Mouse (Mus musculus) liver, embryonic 11.5 days (tissue): ENCODE results near the gene Nsl1. TPM values are rescaled to one million over a fixed set of nuclear protein-coding genes. Genes with fewer than 3 reads are reported as not detected.
"Not testable (repeated sequence)": the region's sequence is repeated elsewhere in the genome, so short reads cannot be mapped to it uniquely, and the experiment has no call there.

ENCODE experiments used
- ATAC-seq: fragments of 200-750 bp; cut with Nextera tagmentation; replicated peaks from 2 replicates; pipeline ENCODE4 v1.8.0; 2017; ENCODE audit warnings: moderate number of reproducible peaks, mild to moderate bottlenecking, moderate TSS enrichment, moderate library complexity; ENCODE audit not compliant: low FRiP score
- DNase-seq: peaks from one replicate; pipeline ENCODE4 v3.0.0-alpha.2; 2017; ENCODE audit warnings: low spot score
- H3K27ac ChIP-seq: fragments of 300-500 bp; sonication (generic); 2 replicates; pipeline ENCODE4 v1.5.1; 2014; ENCODE audit warnings: mild to moderate bottlenecking, low read depth, low read length, control low read depth
- H3K27me3 ChIP-seq: fragments of 300-500 bp; sonication (generic); replicated peaks from 2 replicates; pipeline ENCODE4 v1.6.1; 2014; ENCODE audit warnings: low read length, mixed read lengths; ENCODE audit not compliant: control insufficient read depth, insufficient read depth
- H3K36me3 ChIP-seq: fragments of 300-500 bp; sonication (generic); 2 replicates; pipeline ENCODE4 v1.6.1; 2014; ENCODE audit warnings: mild to moderate bottlenecking, low read length, moderate library complexity, mixed read lengths; ENCODE audit not compliant: control insufficient read depth, insufficient read depth
- H3K4me1 ChIP-seq: fragments of 300-500 bp; sonication (generic); replicated peaks from 2 replicates; pipeline ENCODE4 v1.6.1; 2014; ENCODE audit warnings: low read length, mixed read lengths; ENCODE audit not compliant: control insufficient read depth, insufficient read depth
- H3K4me2 ChIP-seq: fragments of 300-500 bp; sonication (generic); 2 replicates; pipeline ENCODE4 v1.6.1; 2014; ENCODE audit warnings: mild to moderate bottlenecking, control low read depth, moderate library complexity
- H3K4me3 ChIP-seq: fragments of 300-500 bp; sonication (generic); 2 replicates; pipeline ENCODE4 v1.5.1; 2014; ENCODE audit warnings: low read depth, low read length, control low read depth
- H3K9ac ChIP-seq: fragments of 300-500 bp; sonication (generic); 2 replicates; pipeline ENCODE4 v1.6.1; 2014; ENCODE audit warnings: low read depth, low read length, control low read depth
- H3K9me3 ChIP-seq: fragments of 300-500 bp; sonication (generic); 2 replicates; pipeline ENCODE4 v1.6.1; 2016; ENCODE audit warnings: low read length, inconsistent platforms, mixed read lengths; ENCODE audit not compliant: control insufficient read depth
- WGBS: fragments of 180-500 bp; shearing (Covaris S2); extraction: QIAGEN DNeasy Blood & Tissue Kit; methylation state at CpG from one replicate; pipeline ENCODE4 v1.1.7; 2014; 5-methylcytosine and 5-hydroxymethylcytosine counted together
- polyA plus RNA-seq: library from polyadenylated mRNA; unstranded; fragments of >200 nt; fragmentation: Nextera tagmentation; extraction: Ambion mirVana; gene quantifications from 2 replicates; pipeline ENCODE4 v1.2.1, GENCODE M21; 2014

Nsl1 gene
- polyA plus RNA-seq, 1 experiment from 2014 or later: 30.7 TPM

- Histone ChIP-seq H3K27ac (peak within 1 kb of the TSS; percentile 82), H3K9ac (peak within 1 kb of the TSS; percentile 88), H3K36me3 (peaks cover 5% of the 10 kb centered on the region; the same call in 1 of the 2 replicates), H3K4me1 (peaks cover 8% of the 10 kb centered on the region), H3K27me3 (no peaks in the 10 kb centered on the region), H3K4me3 (peak within 1 kb of the TSS; percentile 79), H3K4me2 (peak within 1 kb of the TSS; percentile 100), H3K9me3 (no peaks in the 10 kb centered on the region)
- WGBS: under 1% methylated on average over 50 of the region's 50 CpGs
- ATAC-seq (peak; percentile 99), DNase-seq (peak; percentile 96)
Observed at GRCm38 (mm10) chr1:191026021-191026713, 36.6 kb upstream of the Nsl1 start, which contains the start of gene Flvcr1. TSS of gene Flvcr1 (minus strand) at chr1:191026158.

GRCm38 (mm10) chr1:191030182-191030581 is 32.6 kb upstream of the Nsl1 start:
- Histone ChIP-seq H3K9ac (no peak overlapping the region), H3K27me3 (no peaks in the 10 kb centered on the region), H3K4me3 (no peak overlapping the region), H3K36me3 (no peaks in the 10 kb centered on the region), H3K4me1 (peaks cover 4% of the 10 kb centered on the region), H3K9me3 (no peaks in the 10 kb centered on the region), H3K27ac (no peak overlapping the region), H3K4me2 (no peak overlapping the region)
- WGBS: 71% methylated on average over 10 of the region's 10 CpGs
- no peak for DNase-seq
- ATAC-seq: no peak

GRCm38 (mm10) chr1:191030922-191031425 is 31.8 kb upstream of the Nsl1 start:
- 60% methylated on average over 6 of the region's 6 CpGs for WGBS
- H3K36me3 ChIP-seq, H3K9me3 ChIP-seq, H3K27ac ChIP-seq, DNase-seq, H3K4me3 ChIP-seq, H3K4me2 ChIP-seq, H3K27me3 ChIP-seq, H3K9ac ChIP-seq, ATAC-seq, H3K4me1 ChIP-seq: not testable (repeated sequence)

GRCm38 (mm10) chr1:191035649-191036048 is 27.2 kb upstream of the Nsl1 start:
- Histone ChIP-seq H3K4me1 (no peaks in the 10 kb centered on the region; the same call in 1 of the 2 replicates), H3K27me3 (no peaks in the 10 kb centered on the region), H3K9ac (no peak overlapping the region), H3K9me3 (no peaks in the 10 kb centered on the region), H3K27ac (no peak overlapping the region), H3K4me2 (no peak overlapping the region), H3K36me3 (no peaks in the 10 kb centered on the region), H3K4me3 (no peak overlapping the region)
- DNase-seq (no peak), ATAC-seq (no peak)
- 37% methylated on average over 4 of the region's 4 CpGs for WGBS

- Histone ChIP-seq H3K9ac (no peak within 1 kb of the TSS), H3K36me3 (no peaks in the 10 kb centered on the region), H3K4me2 (no peak within 1 kb of the TSS), H3K4me3 (no peak within 1 kb of the TSS), H3K4me1 (no peaks in the 10 kb centered on the region), H3K27ac (no peak within 1 kb of the TSS), H3K9me3 (no peaks in the 10 kb centered on the region), H3K27me3 (no peaks in the 10 kb centered on the region)
- DNase-seq (no peak), ATAC-seq (no peak)
- WGBS: 62% methylated on average over 6 of the region's 6 CpGs
Observed at GRCm38 (mm10) chr1:191036554-191037334, 26.1 kb upstream of the Nsl1 start, which contains the start of gene Spata45. TSS of gene Spata45 (plus strand) at chr1:191036639.

- Histone ChIP-seq H3K4me3 (no peak overlapping the region), H3K27ac (no peak overlapping the region), H3K27me3 (no peaks in the 10 kb centered on the region), H3K9me3 (no peaks in the 10 kb centered on the region), H3K4me1 (no peaks in the 10 kb centered on the region), H3K4me2 (no peak overlapping the region), H3K36me3 (no peaks in the 10 kb centered on the region), H3K9ac (no peak overlapping the region)
- no peak for ATAC-seq
- 92% methylated on average over 4 of the region's 4 CpGs for WGBS
- no peak for DNase-seq
Observed at GRCm38 (mm10) chr1:191037999-191038398, 24.8 kb upstream of the Nsl1 start.

GRCm38 (mm10) chr1:191041352-191041751 is 21.5 kb upstream of the Nsl1 start:
- DNase-seq (no peak), ATAC-seq (no peak)

GRCm38 (mm10) chr1:191042106-191042505 is 20.7 kb upstream of the Nsl1 start:
- DNase-seq (no peak), ATAC-seq (no peak)
- H3K36me3 ChIP-seq: no peaks in the 10 kb centered on the region
- H3K4me3 ChIP-seq: no peak overlapping the region
- no peak overlapping the region for H3K27ac ChIP-seq
- peaks cover 8% of the 10 kb centered on the region; the same call in 1 of the 2 replicates for H3K4me1 ChIP-seq
- H3K27me3 ChIP-seq: no peaks in the 10 kb centered on the region
- 83% methylated on average over 5 of the region's 5 CpGs for WGBS
- no peak overlapping the region for H3K4me2 ChIP-seq
- no peak overlapping the region for H3K9ac ChIP-seq
- H3K9me3 ChIP-seq: no peaks in the 10 kb centered on the region

More at GRCm38 (mm10) chr1:191041352-191041751, 21.5 kb upstream of the Nsl1 start:
- Histone ChIP-seq H3K27ac (no peak overlapping the region), H3K27me3 (no peaks in the 10 kb centered on the region), H3K4me1 (peaks cover 8% of the 10 kb centered on the region; the same call in 1 of the 2 replicates), H3K9ac (no peak overlapping the region), H3K9me3 (no peaks in the 10 kb centered on the region), H3K36me3 (no peaks in the 10 kb centered on the region), H3K4me3 (no peak overlapping the region), H3K4me2 (no peak overlapping the region)
